Mouse (Mus musculus) heart, adult 2 months (tissue): Measurements from ENCODE around the gene Fxyd2.

ENCODE experiments used
- CTCF ChIP-seq: fragments of 200-600 bp; IDR thresholded peaks from 2 replicates; pipeline ENCODE4 v1.8.1; 2022; ENCODE audit warnings: antibody characterized with exemption, mild to moderate bottlenecking, moderate library complexity
- EP300 ChIP-seq: fragments of 200-500 bp; IDR thresholded peaks from 2 replicates; pipeline ENCODE4 v1.6.1; 2011; ENCODE audit warnings: low read depth, low read length, control low read depth; ENCODE audit not compliant: insufficient read depth

DNA sequence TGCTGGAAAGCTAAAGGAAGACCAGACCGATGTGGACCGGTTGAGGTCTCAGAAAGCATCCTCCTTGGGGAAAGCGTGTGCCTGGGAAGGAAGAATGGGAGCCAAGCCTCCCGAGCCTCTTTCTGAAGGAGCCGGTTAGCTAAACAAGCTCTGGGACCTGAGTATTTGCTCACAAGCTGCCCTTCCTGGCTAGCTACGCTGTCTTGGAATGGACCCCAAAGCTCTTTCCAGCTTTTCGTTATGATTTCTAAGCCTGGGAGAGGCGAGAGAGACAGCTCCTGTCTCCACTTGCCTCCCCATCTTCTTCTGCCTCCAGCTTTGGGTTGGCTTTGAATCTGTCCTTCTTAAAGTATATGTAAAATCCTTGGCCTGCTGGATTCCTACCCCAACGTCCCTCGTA, 54.6 kb downstream of the Fxyd2 start:
- TF ChIP-seq EP300 (no peak), CTCF (no peak)
